Mouse (Mus musculus) brain, embryonic 18.5 days (tissue): ENCODE data around the gene Lhcgr.

Experiments used
- DNase-seq: peaks from one replicate; pipeline ENCODE4 v3.0.0-alpha.2; 2012; ENCODE audit warnings: low read depth, low spot score

Lhcgr gene

GRCm38 (mm10) chr17:88703112-88703511 lies 88.7 kb downstream of the Lhcgr start:
- no peak for DNase-seq

- DNase-seq: no peak
Observed at GRCm38 (mm10) chr17:88702345-88702744, 89.4 kb downstream of the Lhcgr start.

GRCm38 (mm10) chr17:88700901-88701300 lies 90.9 kb downstream of the Lhcgr start:
- DNase-seq: no peak

- no peak for DNase-seq
Observed at GRCm38 (mm10) chr17:88696656-88697333, 95.0 kb downstream of the Lhcgr start.

GRCm38 (mm10) chr17:88688226-88688625 lies 103.6 kb downstream of the Lhcgr start:
- DNase-seq: no peak

- DNase-seq: no peak
Observed at GRCm38 (mm10) chr17:88675310-88676309, 116.2 kb downstream of the Lhcgr start.

- no peak for DNase-seq
Observed at GRCm38 (mm10) chr17:88670800-88671199, 121.0 kb downstream of the Lhcgr start.

- no peak for DNase-seq
Observed at GRCm38 (mm10) chr17:88669921-88670320, 121.9 kb downstream of the Lhcgr start.

GRCm38 (mm10) chr17:88668452-88668851 lies 123.3 kb downstream of the Lhcgr start, which contains the start of gene Gtf2a1l:
TSS of gene Gtf2a1l (plus strand) at chr17:88668660.
- DNase-seq: no peak
